Mouse (Mus musculus): ENCODE measurements around the gene Sacm1l. TPM values are rescaled to one million over a fixed set of nuclear protein-coding genes. Genes with fewer than 3 reads are reported as not detected.

The Sacm1l gene
- total RNA-seq, 2 experiments from 2014 or later, result 95.7 to 158 TPM

- DNase-seq, result no peak
Observed at GRCm38 (mm10) chr9:123577360-123578192, 48.0 kb downstream of the Sacm1l start.

DNA sequence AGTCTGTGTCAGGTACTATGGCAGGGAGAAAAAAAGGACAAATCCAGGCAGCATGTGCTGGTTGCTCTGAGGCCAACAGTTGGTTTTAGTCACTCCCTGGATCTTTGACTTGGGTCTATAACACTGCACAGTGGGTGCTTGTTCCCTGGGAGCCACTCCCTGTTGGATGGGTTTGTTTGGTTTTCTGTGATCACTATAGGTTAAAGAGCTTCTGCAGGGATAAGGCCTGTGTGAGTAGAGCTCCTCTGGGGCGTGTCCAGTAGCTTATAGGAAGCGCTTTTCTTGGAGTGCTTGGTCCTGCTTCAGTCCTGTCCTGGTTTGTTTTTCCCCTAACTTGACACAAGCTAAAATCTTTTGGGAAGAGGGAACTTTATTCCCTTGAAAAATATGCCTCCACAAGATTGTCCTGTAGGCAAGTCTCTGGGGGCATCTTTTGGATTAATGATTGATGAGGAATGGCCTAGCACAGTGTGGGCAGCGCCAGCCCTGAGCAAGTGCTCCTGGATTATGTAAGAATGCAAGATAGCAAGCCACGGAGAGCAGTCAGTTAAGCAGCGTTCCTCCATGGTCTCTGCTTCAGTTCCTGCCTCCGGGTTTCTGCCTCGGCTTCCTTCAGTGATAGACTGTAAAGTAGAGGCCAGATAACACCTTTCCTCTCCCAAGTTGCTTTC is 59.8 kb downstream of the Sacm1l start:
- DNase-seq, result no peak

DNA sequence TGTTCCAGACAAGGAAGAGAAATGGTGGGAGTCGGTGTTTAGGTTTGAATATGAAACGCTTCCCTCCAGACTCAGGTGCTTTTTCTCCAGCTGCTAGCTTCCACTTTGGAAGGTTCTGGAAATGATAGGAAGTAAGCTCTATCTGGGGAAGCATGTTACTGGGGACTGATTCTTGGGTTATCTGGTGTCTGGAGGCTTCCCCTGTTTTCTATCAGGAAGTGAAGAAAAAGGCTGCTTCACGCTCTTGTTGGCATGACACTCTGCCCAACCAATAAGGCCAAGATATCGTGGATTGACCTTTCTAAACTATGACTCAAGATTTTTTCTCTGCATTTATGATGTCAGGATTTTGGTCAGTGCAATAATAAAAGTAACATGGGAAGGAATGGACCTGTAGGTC is 65.6 kb downstream of the Sacm1l start:
- no peak for DNase-seq

GRCm38 (mm10) chr9:123596910-123597309 is 67.4 kb downstream of the Sacm1l start:
- DNase-seq, result no peak

- no peak for DNase-seq
Observed at GRCm38 (mm10) chr9:123597376-123597775, 67.8 kb downstream of the Sacm1l start.

- no peak for DNase-seq
Observed at GRCm38 (mm10) chr9:123601529-123601928, 72.0 kb downstream of the Sacm1l start.

DNA sequence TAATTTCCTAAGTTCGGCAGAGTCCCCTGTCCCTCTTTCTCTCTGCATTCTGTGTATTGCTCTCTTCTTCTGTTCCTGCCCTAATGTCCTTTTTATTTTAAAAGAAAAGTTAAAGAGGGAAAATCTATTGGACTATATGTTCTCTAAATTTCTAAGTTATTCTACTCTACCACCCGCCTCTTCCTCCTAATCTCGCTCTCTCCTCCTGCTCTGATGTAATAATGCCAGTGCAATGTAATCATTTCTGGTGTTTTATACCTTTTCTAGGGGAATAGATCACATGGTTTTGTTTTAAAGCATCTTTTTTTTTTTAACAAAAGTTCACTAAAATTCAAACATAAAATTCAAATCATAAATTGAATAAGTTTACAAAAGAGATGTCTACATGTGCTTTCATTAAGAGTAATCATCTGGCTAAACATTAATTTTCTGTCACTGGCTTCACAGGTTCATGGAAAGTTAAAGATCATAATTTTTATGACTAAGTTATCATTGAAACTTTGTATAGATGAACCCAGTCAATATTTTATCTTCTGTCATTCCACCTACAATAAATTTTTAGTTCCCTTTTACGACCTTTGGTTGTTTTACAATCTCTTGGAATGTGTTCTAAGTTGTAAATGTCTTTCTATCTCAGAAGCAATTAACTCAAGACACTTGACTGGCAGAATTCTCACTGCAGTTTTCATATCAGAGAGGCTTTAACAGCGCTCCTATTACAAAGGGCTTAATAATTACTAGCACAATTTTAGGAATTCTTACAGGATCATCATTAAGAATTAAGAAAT is 90.9 kb downstream of the Sacm1l start:
- no peak for DNase-seq

DNA sequence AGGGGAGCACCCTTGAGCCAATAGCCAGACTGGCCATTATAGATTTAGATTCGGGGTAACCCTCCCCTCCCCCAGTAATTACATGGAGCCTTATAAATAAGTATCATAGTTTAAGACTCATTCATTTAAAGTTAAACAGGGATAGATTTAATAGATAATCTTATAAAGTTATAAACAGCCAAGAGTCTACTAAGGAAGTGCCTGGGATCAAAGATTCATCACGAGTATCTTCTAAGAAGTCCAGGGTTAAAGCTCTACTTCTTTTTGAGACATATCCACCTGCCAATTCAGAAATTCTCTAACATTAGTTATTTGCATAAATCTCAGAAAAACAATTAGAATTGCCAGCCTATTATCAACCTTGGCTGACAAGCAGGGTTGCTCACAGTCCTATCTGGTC is 95.2 kb downstream of the Sacm1l start:
- no peak for DNase-seq

DNA sequence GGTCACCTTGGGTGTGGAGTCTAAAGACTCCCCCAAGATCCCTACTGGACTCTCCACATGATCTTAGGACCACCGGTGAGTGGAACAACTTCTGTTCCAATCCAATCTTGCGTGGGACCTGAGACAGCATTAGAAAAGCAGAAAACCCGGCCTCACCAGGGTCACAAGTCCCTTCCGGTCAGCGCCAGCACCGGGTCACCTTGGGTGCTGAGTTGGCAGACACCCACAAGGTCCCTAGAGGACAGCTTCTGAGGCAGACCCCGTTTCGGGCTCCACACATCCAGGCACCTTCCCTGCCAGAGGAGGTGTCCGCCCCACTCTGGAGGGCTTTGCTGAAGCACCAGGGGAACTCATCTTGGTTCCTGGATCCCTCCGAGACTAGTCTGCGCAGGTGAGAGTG is 96.3 kb downstream of the Sacm1l start:
- DNase-seq, result no peak

GRCm38 (mm10) chr9:123631666-123632065 is 102.1 kb downstream of the Sacm1l start:
- no peak for DNase-seq

- DNase-seq, result no peak
Observed at GRCm38 (mm10) chr9:123632281-123632680, 102.7 kb downstream of the Sacm1l start, which contains the start of gene Slc6a20b. TSS of gene Slc6a20b (minus strand) at chr9:123632565.

DNA sequence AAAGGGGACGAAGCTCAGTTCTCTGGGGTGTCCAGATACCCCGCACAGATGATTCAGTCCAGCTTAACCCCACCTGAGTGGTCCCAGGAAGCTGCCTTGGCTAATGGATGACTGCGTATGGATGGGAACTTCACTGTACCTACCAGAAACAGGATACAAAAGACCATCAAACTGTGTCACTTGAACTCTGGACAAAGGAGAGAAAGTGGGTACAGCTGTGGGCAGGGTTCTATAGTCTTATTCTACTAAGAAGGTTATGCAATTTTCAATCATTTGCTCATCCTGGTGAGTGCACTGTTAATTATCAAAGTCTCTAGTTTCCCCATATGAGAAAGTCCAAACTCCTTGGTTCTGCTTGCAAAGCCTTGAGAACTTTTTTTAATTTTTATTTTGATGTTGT is 103.4 kb downstream of the Sacm1l start:
- no peak for DNase-seq

GRCm38 (mm10) chr9:123636771-123637170 is 107.2 kb downstream of the Sacm1l start:
- no peak for DNase-seq

- peak; percentile 44 to 54 for DNase-seq
Observed at GRCm38 (mm10) chr9:123638231-123638630, 108.7 kb downstream of the Sacm1l start.

- DNase-seq, result peak; percentile 22 to 43
Observed at GRCm38 (mm10) chr9:123638668-123639089, 109.1 kb downstream of the Sacm1l start.

- DNase-seq, result no peak
Observed at GRCm38 (mm10) chr9:123640106-123640505, 110.5 kb downstream of the Sacm1l start.

Other genes with a start within 250 kb of the Sacm1l start
- gene Lars2, start 162.8 kb upstream of the Sacm1l start, total RNA-seq (2021), result 100 to 1,000 TPM in 1 of 2 experiments, 10 to 100 TPM in 1; 76.9 to 116 TPM
- 10 to 100 TPM; 27.4 to 31.1 TPM for gene Limd1, start 51.1 kb upstream of the Sacm1l start, total RNA-seq (2021)
- not detected for gene Slc6a20b, start 102.8 kb downstream of the Sacm1l start, total RNA-seq (2021)
- under 1 TPM in 1 of 2 experiments, not detected in 1; 0.07 TPM for gene Ccr9, start 148.7 kb downstream of the Sacm1l start, total RNA-seq (2021)
- under 1 TPM in 1 of 2 experiments, not detected in 1; 0.07 TPM for gene Slc6a20a, start 149.1 kb downstream of the Sacm1l start, total RNA-seq (2021)
- gene Lztfl1, start 187.9 kb downstream of the Sacm1l start, total RNA-seq (2021), result 10 to 100 TPM; 49.2 to 52.2 TPM